In genomic region chr7:34759378-34759822, GRCm38 (mm10) we compare ENCODE assay signal across 9 mouse cellular contexts. TPM values are rescaled to one million over a fixed set of nuclear protein-coding genes. Genes with fewer than 3 reads are reported as not detected.
DNase-seq lines count a peak whose midpoint lies in the region; ATAC-seq lines count a peak whose summit lies in the region.
"Had no signal": no experiment of that assay in that cellular context is flagged by ENCODE, and none has a peak within 500 bp of the region (broad histone marks: within the 10 kb centered on the region; RNA-seq: fewer than 3 reads in every experiment).

No protein-coding gene starts in this region.

- ATAC-seq in intestine, embryonic 16.5 days: no peak

- H3K9ac ChIP-seq in intestine, embryonic 16.5 days (ENCODE audit: low read depth, low read length): no peak overlapping the region

- H3K27ac ChIP-seq in intestine, embryonic 16.5 days (ENCODE audit: low read length): no peak overlapping the region

- peaks cover 2% of the 10 kb centered on the region; the same call in 1 of the 2 replicates for H3K4me1 ChIP-seq in intestine, embryonic 16.5 days (ENCODE audit: control insufficient read depth, insufficient read depth, low read length)

- H3K9me3 ChIP-seq in intestine, embryonic 16.5 days (ENCODE audit: control insufficient read depth, low read length): no peaks in the 10 kb centered on the region

- no peak overlapping the region for H3K4me2 ChIP-seq in intestine, embryonic 16.5 days (ENCODE audit: low read depth, low read length)

- no peaks in the 10 kb centered on the region for H3K27me3 ChIP-seq in intestine, embryonic 16.5 days (replicated peaks; ENCODE audit: control insufficient read depth, insufficient read depth, low read length)

- 58% methylated on average over 7 of the region's 7 CpGs for WGBS in intestine, embryonic 16.5 days

- H3K36me3 ChIP-seq in intestine, embryonic 16.5 days (ENCODE audit: control insufficient read depth, insufficient read depth, low read length): no peaks in the 10 kb centered on the region

- DNase-seq in cerebellum, adult 18-20 months: peak; percentile 10 to 23
- no peak for DNase-seq in cerebellum, adult 9-10 months
- peak; percentile 63 for DNase-seq in ovary, postnatal 36 days (ENCODE audit: low spot score)
- no peak for DNase-seq in ovary, postnatal 14 days (ENCODE audit: low spot score)
- DNase-seq in layer of hippocampus, postnatal 36 days: peak; percentile 50 to 61
- DNase-seq in right cerebral cortex, postnatal 4 days: peak; percentile 56
- DNase-seq in thymus, postnatal 0 days (ENCODE audit: low spot score): no peak

- no peak overlapping the region for H3K4me3 ChIP-seq in intestine, embryonic 16.5 days (ENCODE audit: low read length)

RNA-seq across cellular contexts. Expression of gene Chst8, which starts 53.1 kb away (rescaled TPM):
- total RNA-seq in layer of hippocampus, postnatal 36 days (2021): 10 to 100 TPM; 28.6 to 36.8 TPM
- polyA plus RNA-seq in thymus, postnatal 0 days (2015; fragmentation: Nextera tagmentation; extraction: Ambion mirVana): 3.6 and 3.8 TPM in 2 replicates
- 3.9 TPM in 2 replicates for polyA plus RNA-seq in intestine, embryonic 16.5 days (2015; fragmentation: Nextera tagmentation; extraction: Ambion mirVana)
- total RNA-seq: neutrophil, adult 5-6 weeks had no signal

Comparison
In these comparisons a context has a peak if more than half of its experiments do, and no peak if none do; other contexts are left out.
1. DNase-seq: peak in cerebellum, adult 18-20 months (2 of 2), ovary, postnatal 36 days (single experiment), layer of hippocampus, postnatal 36 days (2 of 2) and right cerebral cortex, postnatal 4 days (single experiment); none in cerebellum, adult 9-10 months (single experiment), ovary, postnatal 14 days (single experiment) and thymus, postnatal 0 days (single experiment).